Mouse (Mus musculus): ENCODE results near the gene Rnf216.

GRCm38 (mm10) chr5:143035271-143035670, 77.5 kb downstream of the Rnf216 start:
- TF ChIP-seq ZMIZ1 (IDR thresholded peaks at IDR 0.05; ENCODE audit: low read depth, low read length) = no peak
- TF ChIP-seq EP300 (IDR thresholded peaks at IDR 0.05; ENCODE audit: low read length) = no peak
- TF ChIP-seq ZC3H11A (IDR thresholded peaks at IDR 0.05; ENCODE audit: low read depth, low read length) = no peak

Data from CH12.LX (cell line).